Mouse (Mus musculus): ENCODE data around the gene Ankrd11. TPM values are rescaled to one million over a fixed set of nuclear protein-coding genes. Genes with fewer than 3 reads are reported as not detected.
"Not testable (repeated sequence)": the region's sequence is repeated elsewhere in the genome, so short reads cannot be mapped to it uniquely, and the experiment has no call there.

Ankrd11 gene
- polyA plus RNA-seq, 1 experiment from 2014 or later = 59.6 TPM

- H3K9me3 ChIP-seq = no peaks in the 10 kb centered on the region
- no peak overlapping the region for H3K9ac ChIP-seq
- no peak overlapping the region for H3K4me3 ChIP-seq
- WGBS = 58% methylated on average over 5 of the region's 5 CpGs
- H3K27ac ChIP-seq = no peak overlapping the region
- ATAC-seq (ENCODE audit: borderline replicate concordance, extremely low read depth, low FRiP score, low TSS enrichment) = no peak
- H3K36me3 ChIP-seq = no peaks in the 10 kb centered on the region
- H3K4me2 ChIP-seq = no peak overlapping the region
- H3K27me3 ChIP-seq = no peaks in the 10 kb centered on the region
- H3K4me1 ChIP-seq = no peaks in the 10 kb centered on the region
Observed at GRCm38 (mm10) chr8:123051458-123051857, 9.4 kb upstream of the Ankrd11 start.

- Histone ChIP-seq H3K27ac (no peak overlapping the region), H3K4me2 (no peak overlapping the region), H3K9ac (no peak overlapping the region), H3K36me3 (no peaks in the 10 kb centered on the region), H3K27me3 (no peaks in the 10 kb centered on the region), H3K4me1 (peaks cover 7% of the 10 kb centered on the region), H3K9me3 (no peaks in the 10 kb centered on the region), H3K4me3 (no peak overlapping the region)
- 82% methylated on average over 7 of the region's 7 CpGs for WGBS
- ATAC-seq (ENCODE audit: borderline replicate concordance, extremely low read depth, low FRiP score, low TSS enrichment) = no peak
Observed at GRCm38 (mm10) chr8:123048402-123048801, 6.3 kb upstream of the Ankrd11 start.

- H3K9me3 ChIP-seq = no peaks in the 10 kb centered on the region
- no peak overlapping the region for H3K4me2 ChIP-seq
- ATAC-seq (ENCODE audit: borderline replicate concordance, extremely low read depth, low FRiP score, low TSS enrichment) = no peak
- peaks cover 11% of the 10 kb centered on the region for H3K4me1 ChIP-seq
- H3K27me3 ChIP-seq = no peaks in the 10 kb centered on the region
- WGBS = 79% methylated on average over 7 of the region's 7 CpGs
- no peak overlapping the region for H3K4me3 ChIP-seq
- no peak overlapping the region for H3K9ac ChIP-seq
- H3K36me3 ChIP-seq = no peaks in the 10 kb centered on the region
- no peak overlapping the region for H3K27ac ChIP-seq
Observed at GRCm38 (mm10) chr8:123047827-123048226, 5.8 kb upstream of the Ankrd11 start.

DNA sequence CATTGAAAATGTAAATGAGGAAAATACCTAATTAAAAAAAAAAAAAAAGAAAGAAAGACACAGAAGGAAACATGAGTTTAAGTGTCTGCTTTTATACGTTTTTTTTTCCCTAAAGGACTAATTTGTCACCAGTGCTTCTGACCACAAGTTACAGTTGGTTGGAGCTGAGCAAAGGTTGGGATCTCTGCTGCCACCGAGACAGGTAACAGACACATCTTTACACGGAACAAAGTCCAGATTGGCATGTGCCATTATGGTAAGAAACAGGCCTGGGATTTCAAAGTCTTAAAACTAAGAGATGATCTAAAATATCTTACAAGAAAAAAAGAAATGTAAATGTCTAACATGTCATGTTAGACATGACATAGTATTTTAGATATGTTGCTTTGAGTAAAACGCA is 4.6 kb upstream of the Ankrd11 start:
- no peak overlapping the region for H3K27ac ChIP-seq
- H3K4me1 ChIP-seq = peaks cover 11% of the 10 kb centered on the region
- no peak for ATAC-seq (ENCODE audit: borderline replicate concordance, extremely low read depth, low FRiP score, low TSS enrichment)
- H3K4me2 ChIP-seq = no peak overlapping the region
- no peaks in the 10 kb centered on the region for H3K27me3 ChIP-seq
- H3K36me3 ChIP-seq = no peaks in the 10 kb centered on the region
- 80% methylated on average over 4 of the region's 4 CpGs for WGBS
- H3K4me3 ChIP-seq = no peak overlapping the region
- no peak overlapping the region for H3K9ac ChIP-seq
- H3K9me3 ChIP-seq = no peaks in the 10 kb centered on the region

GRCm38 (mm10) chr8:123044743-123045425 is 2.8 kb upstream of the Ankrd11 start:
- H3K4me2 ChIP-seq; ATAC-seq (ENCODE audit: borderline replicate concordance, extremely low read depth, low FRiP score, low TSS enrichment); H3K9ac ChIP-seq; H3K36me3 ChIP-seq; H3K4me3 ChIP-seq; H3K27ac ChIP-seq; H3K27me3 ChIP-seq; H3K9me3 ChIP-seq: not testable (repeated sequence)
- WGBS = 93% methylated on average over 23 of the region's 23 CpGs
- peaks cover 20% of the 10 kb centered on the region for H3K4me1 ChIP-seq

GRCm38 (mm10) chr8:123043941-123044340 is 1.9 kb upstream of the Ankrd11 start:
- no peak overlapping the region for H3K4me2 ChIP-seq
- H3K27me3 ChIP-seq = no peaks in the 10 kb centered on the region
- WGBS = 65% methylated on average over 3 of the region's 3 CpGs
- no peak overlapping the region for H3K4me3 ChIP-seq
- no peaks in the 10 kb centered on the region for H3K9me3 ChIP-seq
- no peak overlapping the region for H3K27ac ChIP-seq
- no peaks in the 10 kb centered on the region for H3K36me3 ChIP-seq
- H3K9ac ChIP-seq = no peak overlapping the region
- peaks cover 29% of the 10 kb centered on the region for H3K4me1 ChIP-seq
- no peak for ATAC-seq (ENCODE audit: borderline replicate concordance, extremely low read depth, low FRiP score, low TSS enrichment)

- Histone ChIP-seq H3K4me3 (peak overlapping the region; percentile 99), H3K9me3 (no peaks in the 10 kb centered on the region), H3K27ac (peak overlapping the region; percentile 92), H3K4me2 (peak overlapping the region; percentile 59), H3K36me3 (no peaks in the 10 kb centered on the region), H3K27me3 (no peaks in the 10 kb centered on the region), H3K4me1 (peaks cover 32% of the 10 kb centered on the region), H3K9ac (peak overlapping the region; percentile 73)
- 10% methylated on average over 22 of the region's 22 CpGs for WGBS
- no peak for ATAC-seq (ENCODE audit: borderline replicate concordance, extremely low read depth, low FRiP score, low TSS enrichment)
Observed at GRCm38 (mm10) chr8:123042974-123043625, 1.0 kb upstream of the Ankrd11 start.

- H3K27me3 ChIP-seq = no peaks in the 10 kb centered on the region
- 0% methylated on average over 45 of the region's 60 CpGs for WGBS
- peak; percentile 2 for ATAC-seq (ENCODE audit: borderline replicate concordance, extremely low read depth, low FRiP score, low TSS enrichment)
- peak overlapping the region; percentile 75 for H3K4me2 ChIP-seq
- H3K9ac ChIP-seq = peak overlapping the region; percentile 100
- H3K27ac ChIP-seq = peak overlapping the region; percentile 95
- H3K36me3 ChIP-seq = no peaks in the 10 kb centered on the region
- no peaks in the 10 kb centered on the region for H3K9me3 ChIP-seq
- peaks cover 41% of the 10 kb centered on the region for H3K4me1 ChIP-seq
- peak overlapping the region; percentile 99 for H3K4me3 ChIP-seq
Observed at GRCm38 (mm10) chr8:123041774-123042105, 337 bp downstream of the Ankrd11 start.

DNA sequence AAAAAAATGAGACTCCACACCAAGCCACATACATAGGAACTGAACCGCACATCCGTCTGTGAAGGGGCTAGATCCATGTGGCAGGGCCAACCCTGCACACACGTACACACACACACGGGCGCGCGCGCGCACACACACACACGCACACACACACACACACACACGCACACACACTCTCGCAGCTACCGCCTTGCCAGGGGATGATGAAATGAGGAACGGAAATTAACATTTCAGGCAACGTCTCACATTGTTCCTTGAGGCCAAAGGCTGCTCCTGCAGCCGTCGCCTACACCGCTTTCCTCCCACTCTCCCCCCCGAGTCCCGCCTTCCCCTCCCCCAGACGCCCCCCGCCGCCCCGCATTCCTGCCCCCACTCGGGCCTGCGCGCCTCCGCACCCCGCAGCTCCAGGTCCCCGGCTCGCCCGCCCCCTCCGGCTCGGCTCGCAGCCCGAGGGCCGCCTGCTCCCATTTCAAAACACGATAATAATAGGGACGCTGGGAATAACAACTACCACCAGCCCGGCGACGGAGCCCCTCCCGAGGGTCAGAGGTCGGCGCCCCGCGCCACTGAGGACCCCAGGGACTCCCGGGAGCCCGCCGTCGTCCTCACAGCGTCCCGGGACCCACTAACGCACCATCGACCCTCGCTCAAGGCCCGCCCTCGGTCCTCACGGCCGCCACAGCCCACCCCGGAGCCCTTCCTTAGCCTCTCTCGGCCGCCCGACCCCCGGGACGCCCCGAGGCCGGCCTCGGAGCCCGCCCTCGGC is 886 bp downstream of the Ankrd11 start:
- Histone ChIP-seq H3K4me1 (peaks cover 41% of the 10 kb centered on the region), H3K9ac (peak overlapping the region; percentile 100), H3K27ac (peak overlapping the region; percentile 95), H3K4me3 (peak overlapping the region; percentile 99), H3K4me2 (peak overlapping the region; percentile 75), H3K9me3 (no peaks in the 10 kb centered on the region), H3K27me3 (no peaks in the 10 kb centered on the region), H3K36me3 (no peaks in the 10 kb centered on the region)
- peak; percentile 0 for ATAC-seq (ENCODE audit: borderline replicate concordance, extremely low read depth, low FRiP score, low TSS enrichment)
- WGBS = under 1% methylated on average over 67 of the region's 71 CpGs

DNA sequence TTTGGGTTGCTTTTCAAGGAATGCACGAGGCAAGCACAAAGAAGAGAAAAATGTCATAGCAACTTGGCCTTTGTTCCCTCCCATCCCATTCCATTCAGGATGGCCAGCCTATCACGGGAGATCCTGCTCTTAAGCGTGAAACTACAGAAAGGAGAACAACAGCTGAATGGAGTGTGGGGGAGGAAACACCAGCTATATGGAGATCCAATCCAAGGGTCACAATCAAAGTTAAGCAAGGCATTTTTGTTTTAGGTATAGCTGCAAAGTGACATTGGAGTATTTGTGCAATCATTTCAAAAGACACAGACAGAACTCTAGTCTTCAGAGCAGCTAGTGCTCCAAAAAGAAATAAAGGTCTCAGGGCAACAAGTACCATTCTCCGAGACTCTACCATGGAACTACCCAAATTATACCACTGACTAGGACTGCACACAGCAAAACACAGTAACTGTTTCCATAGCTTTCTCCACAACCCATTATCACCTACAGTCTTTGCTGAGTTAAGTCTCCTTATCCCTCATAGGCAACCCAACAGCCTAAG is 1.9 kb downstream of the Ankrd11 start:
- Histone ChIP-seq H3K9ac (peak overlapping the region; percentile 100; the same call in 1 of the 2 replicates), H3K27me3 (no peaks in the 10 kb centered on the region), H3K4me1 (peaks cover 41% of the 10 kb centered on the region), H3K9me3 (no peaks in the 10 kb centered on the region), H3K36me3 (no peaks in the 10 kb centered on the region), H3K27ac (peak overlapping the region; percentile 95; the same call in 1 of the 2 replicates), H3K4me2 (peak overlapping the region; percentile 75), H3K4me3 (peak overlapping the region; percentile 99)
- ATAC-seq (ENCODE audit: borderline replicate concordance, extremely low read depth, low FRiP score, low TSS enrichment) = no peak
- WGBS = 16% methylated on average over 4 of the region's 4 CpGs

DNA sequence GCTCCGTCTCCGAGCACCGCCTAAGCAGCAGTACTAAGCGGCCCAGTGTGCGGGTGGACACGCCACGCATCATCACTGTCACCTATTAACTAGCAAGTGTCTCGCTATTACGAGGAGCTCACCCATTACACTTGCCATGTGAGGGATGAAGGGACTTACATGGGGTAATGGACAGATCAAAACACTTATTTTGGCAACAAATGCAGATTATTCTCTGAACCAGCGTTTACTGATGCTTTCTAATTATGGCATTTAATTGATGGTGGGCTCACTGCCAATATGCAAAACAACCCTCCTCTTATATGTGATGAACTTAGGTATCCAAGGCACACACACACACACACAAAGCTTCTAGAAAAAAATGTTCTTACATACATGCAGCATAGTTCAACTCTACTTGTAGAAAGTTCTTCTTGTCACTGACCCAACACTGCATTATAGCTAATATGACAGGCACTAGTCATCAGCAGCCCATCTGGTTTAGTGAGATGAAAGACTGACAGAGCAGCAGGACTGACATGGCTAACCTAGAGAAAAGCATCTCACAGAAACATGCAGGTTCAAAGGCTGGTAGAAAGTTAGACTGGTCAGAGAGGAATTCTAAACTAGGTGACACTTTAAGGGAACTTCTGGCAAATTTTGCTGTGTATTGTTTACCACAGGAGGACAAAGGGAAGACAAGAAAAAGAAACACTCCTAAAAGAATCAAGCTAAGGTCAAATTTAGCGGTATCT is 2.5 kb downstream of the Ankrd11 start:
- Histone ChIP-seq H3K9me3 (no peaks in the 10 kb centered on the region), H3K27me3 (no peaks in the 10 kb centered on the region), H3K4me3 (0 out of 2 replicates have a peak overlapping the region, but pooled peaks have one; percentile 99), H3K4me2 (peak overlapping the region; percentile 75), H3K9ac (no peak overlapping the region), H3K4me1 (peaks cover 41% of the 10 kb centered on the region), H3K27ac (no peak overlapping the region), H3K36me3 (no peaks in the 10 kb centered on the region)
- ATAC-seq (ENCODE audit: borderline replicate concordance, extremely low read depth, low FRiP score, low TSS enrichment) = no peak
- 63% methylated on average over 11 of the region's 11 CpGs for WGBS

Measured in lung, embryonic 15.5 days (tissue).